Mouse (Mus musculus): Measurements from ENCODE around the gene Ttc27. TPM values are rescaled to one million over a fixed set of nuclear protein-coding genes. Genes with fewer than 3 reads are reported as not detected.

Ttc27 gene
- total RNA-seq, 2 experiments from 2014 or later: 21.9 to 29.4 TPM

DNA sequence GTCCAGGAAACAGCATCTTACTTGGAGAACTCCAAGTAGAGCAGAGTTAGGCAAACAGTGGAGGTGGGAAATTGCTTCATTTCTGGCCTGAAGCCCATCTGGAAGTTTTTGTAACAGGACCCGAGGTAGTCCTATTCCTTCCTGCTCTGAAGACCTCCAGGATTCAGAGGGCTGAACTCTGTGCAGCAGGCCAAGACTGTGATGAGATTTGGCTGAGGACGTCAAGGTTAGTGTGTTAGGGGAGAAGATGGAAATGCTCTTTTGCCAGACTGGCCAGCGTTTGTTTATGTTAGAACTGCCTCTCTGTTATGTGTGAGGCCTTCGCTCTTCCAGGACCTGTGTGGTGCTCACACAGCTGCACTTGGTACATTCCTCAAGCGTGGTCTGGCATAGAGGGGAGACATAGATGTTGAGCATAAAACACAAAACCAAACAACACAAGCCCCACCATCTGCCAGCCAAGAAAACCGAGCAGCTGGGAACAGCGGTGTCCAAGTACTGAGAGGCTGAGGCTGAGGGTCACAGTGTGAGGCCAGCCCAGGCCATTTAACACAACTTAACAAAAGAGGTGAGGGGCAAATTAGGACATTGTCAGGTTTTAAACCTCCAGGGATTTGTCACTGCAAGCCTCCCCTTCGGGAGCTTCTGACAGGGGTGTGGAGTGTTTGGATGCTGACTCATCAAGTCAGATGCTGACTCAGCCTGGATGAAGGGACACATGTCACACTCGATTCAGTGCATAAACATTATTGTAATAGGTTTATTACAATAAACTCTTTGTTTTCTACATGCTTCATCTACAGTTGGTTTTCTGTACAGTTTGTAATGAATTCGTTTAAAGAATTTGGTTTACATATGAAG lies 128.7 kb downstream of the Ttc27 start:
- intact Hi-C loops (cut with DNase I): no loop called here
- Histone ChIP-seq H3K27ac (no peak overlapping the region), H3K4me3 (no peak overlapping the region)
- DNase-seq (ENCODE audit: extremely low spot score in 1 of 2, low spot score in 2 of 2): no peak
- TF ChIP-seq CTCF (IDR thresholded peaks at IDR 0.05): no peak

DNA sequence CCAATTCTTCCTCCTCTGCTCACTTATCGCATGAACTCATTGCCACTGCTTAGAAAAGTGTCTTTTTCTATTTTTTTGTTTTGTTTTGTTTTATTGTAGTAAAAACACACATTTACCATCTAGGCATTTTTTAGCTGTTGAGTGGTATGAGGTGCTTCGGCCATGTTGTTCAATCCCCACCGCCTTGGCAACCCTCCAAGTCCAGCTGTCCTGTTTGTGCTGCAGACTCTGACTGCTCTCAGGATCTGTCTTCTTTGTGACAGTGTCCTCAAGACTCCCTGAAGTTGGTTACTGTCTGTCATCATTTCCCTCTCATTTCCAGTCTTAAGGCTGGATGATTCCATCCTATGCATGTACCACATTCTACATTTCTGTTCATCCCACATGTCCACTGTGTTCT lies 132.7 kb downstream of the Ttc27 start:
- H3K4me3 ChIP-seq: no peak overlapping the region
- H3K27ac ChIP-seq: no peak overlapping the region
- no peak for DNase-seq (ENCODE audit: extremely low spot score in 1 of 2, low spot score in 2 of 2)
- intact Hi-C loops (cut with DNase I): no loop called here
- no peak for TF ChIP-seq CTCF (IDR thresholded peaks at IDR 0.05)

DNA sequence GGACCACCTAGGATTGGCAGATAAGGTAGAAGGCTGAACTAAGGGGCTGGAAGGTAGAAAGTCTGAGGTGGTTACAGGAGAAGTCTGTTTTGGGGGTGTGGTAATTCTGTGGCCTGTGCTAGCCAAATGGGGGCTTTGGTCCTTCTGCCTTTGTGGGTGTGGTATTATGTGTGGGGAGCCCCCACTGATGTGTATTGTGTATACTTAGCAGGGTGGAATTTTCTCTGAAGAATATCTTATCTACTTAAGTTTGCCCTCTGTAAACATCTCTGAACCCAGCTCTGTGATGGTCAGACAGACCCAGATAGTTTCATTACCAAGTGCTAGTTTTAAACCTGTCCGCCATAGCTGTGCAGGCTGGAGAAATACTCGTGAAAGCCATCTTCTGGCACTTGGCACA lies 141.8 kb downstream of the Ttc27 start:
- no peak for TF ChIP-seq CTCF (IDR thresholded peaks at IDR 0.05)
- no peak for DNase-seq (ENCODE audit: extremely low spot score in 1 of 2, low spot score in 2 of 2)
- H3K4me3 ChIP-seq: no peak overlapping the region
- intact Hi-C loops (cut with DNase I): no loop called here
- H3K27ac ChIP-seq: no peak overlapping the region

- DNase-seq (ENCODE audit: extremely low spot score in 1 of 2, low spot score in 2 of 2): no peak
- H3K27ac ChIP-seq: no peak overlapping the region
- no peak for TF ChIP-seq CTCF (IDR thresholded peaks at IDR 0.05)
- no peak overlapping the region for H3K4me3 ChIP-seq
- intact Hi-C loops (cut with DNase I): no loop called here
Observed at GRCm38 (mm10) chr17:74860180-74860993, 142.9 kb downstream of the Ttc27 start.

DNA sequence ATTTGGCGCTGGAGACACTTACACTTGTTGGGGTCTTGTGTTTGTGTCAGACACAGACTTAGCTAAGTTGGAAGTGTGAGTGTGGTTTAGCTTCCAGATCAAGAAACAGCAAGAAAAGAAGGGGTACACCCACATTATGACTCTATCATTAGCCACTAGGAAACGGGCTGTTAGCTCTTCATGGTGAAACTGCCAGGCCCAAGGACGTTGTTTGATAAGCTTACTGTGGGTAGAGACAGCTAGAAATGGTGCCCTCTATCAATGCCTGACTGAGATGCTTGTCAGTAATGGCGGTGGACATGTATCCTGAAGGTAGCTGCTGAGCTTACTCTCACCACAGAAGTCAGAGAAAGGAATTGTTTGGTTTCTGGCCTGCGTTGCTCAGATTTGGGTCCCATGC lies 146.3 kb downstream of the Ttc27 start:
- intact Hi-C loops (cut with DNase I): no loop called here
- DNase-seq (ENCODE audit: extremely low spot score in 1 of 2, low spot score in 2 of 2): no peak
- Histone ChIP-seq H3K4me3 (no peak overlapping the region), H3K27ac (no peak overlapping the region)
- TF ChIP-seq CTCF (IDR thresholded peaks at IDR 0.05): no peak

DNA sequence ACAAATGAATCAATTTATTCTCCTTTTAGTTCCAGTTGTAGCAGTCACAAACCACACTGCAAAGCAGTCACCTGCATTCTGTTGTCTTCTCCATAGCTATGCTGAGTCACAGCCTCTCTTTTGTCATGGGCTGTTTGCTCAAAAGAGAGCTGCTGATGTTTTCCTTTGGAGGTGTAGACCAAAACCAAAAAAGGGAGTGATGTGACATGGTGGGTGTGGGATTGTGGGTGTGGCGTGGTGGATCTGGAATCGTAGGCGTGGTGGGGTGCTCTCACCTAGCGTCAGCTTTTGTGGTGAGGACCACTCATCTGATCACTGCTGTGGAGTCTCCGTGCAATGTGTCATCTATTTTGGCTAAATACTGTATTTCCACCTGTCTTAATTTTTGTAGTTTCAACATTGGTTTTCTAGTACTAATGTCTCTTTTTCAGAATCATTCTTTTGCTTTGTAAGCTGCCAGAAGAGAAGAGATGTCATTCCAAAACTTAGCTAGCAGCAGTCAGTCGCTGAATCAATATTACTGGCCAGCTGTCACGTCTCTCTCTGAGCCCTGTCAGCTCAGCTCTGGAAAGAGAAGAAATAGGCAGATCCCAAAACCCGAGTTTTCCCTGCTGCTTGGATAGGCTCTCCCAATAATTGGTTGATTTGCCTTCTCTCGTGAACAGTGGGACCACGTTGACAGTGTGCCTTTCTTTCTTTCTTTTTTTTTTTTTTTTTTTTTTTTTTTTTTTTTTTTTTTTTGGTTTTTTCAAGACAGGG lies 147.4 kb downstream of the Ttc27 start:
- TF ChIP-seq CTCF (IDR thresholded peaks at IDR 0.05): no peak
- no peak for DNase-seq (ENCODE audit: extremely low spot score in 1 of 2, low spot score in 2 of 2)
- H3K27ac ChIP-seq: no peak overlapping the region
- intact Hi-C loops (cut with DNase I): no loop called here
- H3K4me3 ChIP-seq: no peak overlapping the region

DNA sequence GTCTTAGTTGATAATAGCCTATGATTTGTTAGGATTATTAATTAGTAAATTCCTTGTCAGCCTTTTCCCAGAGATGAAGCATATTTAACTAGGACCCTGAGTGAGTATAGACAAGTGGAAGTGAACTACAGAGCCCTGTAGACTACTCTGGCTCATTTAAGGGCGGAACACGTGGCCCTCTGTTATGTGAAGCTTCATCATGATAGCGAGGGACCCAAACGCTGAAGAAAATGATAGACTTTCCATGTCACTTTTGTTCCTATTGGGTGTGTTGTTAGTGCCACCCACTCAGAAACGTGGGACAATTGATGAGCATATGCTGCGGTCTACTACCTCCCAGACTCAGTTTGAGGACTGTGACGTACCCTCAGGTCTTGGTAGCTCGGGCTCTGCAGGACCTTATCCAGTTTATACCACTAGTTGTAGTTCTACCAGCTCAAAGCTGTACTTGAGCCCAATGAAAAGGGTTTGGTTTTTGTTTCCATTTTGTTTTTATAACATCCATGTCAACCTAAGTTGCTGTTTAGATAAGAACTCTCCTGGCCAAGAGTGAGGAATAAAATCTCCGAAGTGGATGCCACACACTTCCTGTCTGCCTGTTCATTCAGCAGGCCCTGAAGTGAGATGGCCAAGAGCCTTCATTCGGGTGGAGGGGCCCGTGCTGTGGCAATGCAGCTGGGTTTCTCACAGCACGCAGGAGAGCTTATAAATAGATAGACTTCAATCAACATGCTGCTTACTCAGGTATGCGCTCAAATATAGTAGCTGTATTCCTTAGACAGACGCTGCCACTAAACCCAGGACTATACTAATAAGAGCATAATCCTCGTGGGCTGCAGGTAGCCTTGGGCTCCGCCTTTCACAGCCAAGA lies 148.4 kb downstream of the Ttc27 start:
- Histone ChIP-seq H3K27ac (no peak overlapping the region), H3K4me3 (no peak overlapping the region)
- no peak for TF ChIP-seq CTCF (IDR thresholded peaks at IDR 0.05)
- DNase-seq (ENCODE audit: extremely low spot score in 1 of 2, low spot score in 2 of 2): no peak
- intact Hi-C loops (cut with DNase I): no loop called here

GRCm38 (mm10) chr17:74866565-74867507 lies 149.3 kb downstream of the Ttc27 start:
- TF ChIP-seq CTCF (IDR thresholded peaks at IDR 0.05): no peak
- intact Hi-C loops (cut with DNase I): no loop called here
- DNase-seq (ENCODE audit: extremely low spot score in 1 of 2, low spot score in 2 of 2): no peak

GRCm38 (mm10) chr17:74868185-74868907 lies 150.8 kb downstream of the Ttc27 start:
- Histone ChIP-seq H3K27ac (no peak overlapping the region), H3K4me3 (no peak overlapping the region)
- intact Hi-C loops (cut with DNase I): no loop called here
- no peak for DNase-seq (ENCODE audit: extremely low spot score in 1 of 2, low spot score in 2 of 2)
- no peak for TF ChIP-seq CTCF (IDR thresholded peaks at IDR 0.05)

More at GRCm38 (mm10) chr17:74866565-74867507, 149.3 kb downstream of the Ttc27 start:
- Histone ChIP-seq H3K27ac (no peak overlapping the region), H3K4me3 (no peak overlapping the region)

Data from left cerebral cortex, adult 2 months (tissue).